Mouse (Mus musculus) lung, postnatal 36 days (tissue): ENCODE measurements at regions not wholly inside any gene's neighbourhood (a gene's known extent, or its start where the extent isn't known, plus 50 kb on each side); places are given as distances from the start of the nearest gene placed in this dataset.

Source experiments
- DNase-seq: peaks from one replicate; pipeline ENCODE4 v3.0.0; 2022; ENCODE audit warnings: mixed read lengths

DNA sequence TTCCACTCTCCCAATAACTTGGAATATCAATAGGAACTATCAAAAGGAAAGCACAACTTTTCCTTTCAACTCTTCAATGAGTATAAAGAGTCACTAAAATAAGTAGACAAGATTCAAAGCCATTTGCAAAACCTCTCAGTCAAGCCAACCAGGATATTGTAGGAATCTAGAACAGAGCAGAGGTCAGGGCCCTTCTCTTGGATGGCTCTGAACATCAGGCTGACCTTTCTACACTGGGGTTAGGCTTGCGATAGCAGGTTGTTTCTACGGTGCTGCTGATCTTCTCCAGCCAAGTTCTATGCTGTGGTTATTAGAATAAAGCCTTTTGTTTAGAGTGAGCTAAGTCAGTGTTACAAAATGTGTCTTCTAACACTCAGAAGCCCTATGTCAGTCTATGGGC is 658.6 kb downstream of the Ofcc1 start:
- no peak for DNase-seq

DNA sequence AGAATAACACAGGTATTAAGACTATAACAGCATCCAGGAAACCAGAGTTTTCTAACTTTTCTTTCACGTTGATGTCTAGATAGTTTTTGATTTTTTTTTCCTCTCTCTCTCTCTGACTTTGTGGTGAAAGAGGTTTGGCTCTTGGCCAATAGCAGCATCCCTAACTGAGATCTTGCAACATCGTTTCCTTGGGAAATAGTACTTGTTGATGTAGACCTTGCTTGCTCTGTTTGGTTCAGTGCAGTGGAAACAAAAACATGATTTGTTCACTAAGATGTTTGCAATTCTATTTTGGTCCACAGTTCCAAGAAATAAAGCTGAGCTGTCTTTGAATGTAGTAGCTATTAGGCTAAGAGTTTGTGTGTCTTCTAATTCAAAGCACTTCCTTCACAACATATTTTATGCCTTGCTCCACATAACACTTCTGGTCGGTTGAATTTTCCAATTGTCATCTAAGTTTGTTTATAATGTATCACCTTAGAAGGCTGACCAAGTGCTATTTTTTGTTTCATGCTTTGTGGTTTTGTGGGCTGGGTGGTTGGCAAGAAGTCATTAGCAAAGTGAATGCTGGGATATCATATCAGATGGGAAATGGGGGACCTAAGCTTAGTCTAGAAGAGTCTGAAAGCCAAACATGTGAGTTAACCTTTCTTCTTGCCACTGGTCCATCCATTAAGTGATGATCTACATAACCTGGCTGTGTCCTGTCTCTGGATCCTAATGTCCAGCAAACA is 669.8 kb downstream of the Ofcc1 start:
- peak; percentile 2 for DNase-seq

DNA sequence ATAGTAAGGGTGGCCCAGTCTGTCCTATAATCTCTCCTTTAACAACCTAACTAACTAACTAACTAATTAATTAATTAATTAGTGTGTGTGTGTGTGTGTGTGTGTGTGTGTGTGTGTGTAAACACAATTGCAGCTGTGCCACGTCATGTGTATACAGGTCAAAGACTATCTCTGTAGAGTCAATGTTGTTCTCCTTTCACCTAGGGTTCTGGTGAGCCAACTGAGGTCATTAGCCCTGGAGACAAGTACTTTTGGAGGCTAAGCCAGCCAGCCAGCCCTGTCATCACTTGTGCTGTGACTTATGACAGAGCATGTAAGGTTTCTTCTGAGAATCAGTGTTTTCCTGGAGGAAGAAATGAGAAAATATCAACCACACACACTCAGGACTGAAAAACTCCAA is 696.7 kb downstream of the Ofcc1 start:
- no peak for DNase-seq

DNA sequence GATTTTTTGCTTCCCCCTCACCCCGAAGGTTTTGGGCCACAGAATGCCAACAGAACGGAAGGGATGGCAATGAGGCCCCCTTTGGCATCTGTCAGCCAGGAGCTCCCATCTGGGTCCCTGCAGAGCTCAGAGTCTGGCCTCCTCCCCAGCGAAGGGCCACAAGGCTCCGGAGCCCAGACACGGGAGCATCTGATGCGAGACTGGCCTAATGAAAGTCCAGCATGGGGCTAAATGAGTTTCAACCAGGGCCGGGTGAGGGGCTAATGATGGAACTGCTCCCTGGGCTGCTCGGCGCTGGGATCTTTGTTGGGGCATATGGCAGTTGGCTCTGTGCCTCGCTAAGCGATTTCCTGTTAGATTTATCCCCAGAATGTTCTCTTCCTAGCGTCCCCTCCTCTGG is 688.8 kb upstream of the Slc35b3 start:
- no peak for DNase-seq

DNA sequence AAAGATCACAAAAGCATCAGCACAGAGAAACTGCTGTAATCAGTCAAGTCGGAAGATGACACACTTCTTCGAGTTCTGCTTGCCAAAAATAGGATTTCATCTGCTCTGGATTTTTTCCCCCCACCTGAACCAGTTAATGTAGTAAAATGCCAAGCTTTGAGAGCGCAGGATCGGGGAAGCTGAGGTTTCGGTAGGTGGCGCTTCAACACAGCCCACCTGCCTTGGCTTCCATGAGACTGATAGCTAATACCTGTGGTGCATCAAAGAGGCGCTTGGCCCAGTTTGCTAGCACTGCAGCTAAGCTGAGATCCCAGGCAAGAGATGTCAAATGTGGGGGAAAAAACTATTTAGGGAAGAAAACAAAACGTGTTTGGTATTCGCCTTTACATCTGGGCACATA is 686.7 kb upstream of the Slc35b3 start:
- DNase-seq: peak; percentile 22

DNA sequence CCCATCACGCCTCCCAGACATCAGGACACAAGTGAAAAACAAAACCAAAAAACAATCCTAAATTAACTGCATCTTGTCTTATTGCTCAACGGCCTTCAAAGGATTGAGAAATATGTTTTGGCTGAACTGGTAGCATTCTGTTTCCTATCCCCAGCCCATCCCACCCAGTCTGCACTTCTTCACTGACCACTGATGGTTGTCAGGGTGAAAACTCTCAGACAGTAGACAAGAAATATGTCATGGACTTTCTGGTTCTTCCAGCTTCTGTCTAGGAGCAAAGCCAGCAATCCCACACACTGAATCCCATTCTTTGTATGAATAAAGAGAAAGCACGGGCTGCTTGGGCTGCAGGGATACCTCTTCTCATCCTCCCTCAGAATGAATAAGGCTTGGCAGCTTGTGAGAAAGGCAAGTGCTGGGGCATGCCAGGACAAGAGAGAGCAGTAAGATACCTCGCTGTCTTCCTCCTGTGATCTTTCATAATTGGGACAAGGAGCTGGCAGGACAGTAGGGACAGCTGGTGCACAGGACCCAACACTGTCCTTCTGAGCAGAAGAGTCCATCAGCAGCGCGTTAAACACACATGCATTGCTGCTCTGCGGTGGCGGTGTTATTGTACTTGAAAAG is 670.9 kb upstream of the Slc35b3 start:
- DNase-seq: peak; percentile 41
